Mouse (Mus musculus) kidney, postnatal 0 days (tissue): ENCODE data around the gene Tor4a. TPM values are rescaled to one million over a fixed set of nuclear protein-coding genes. Genes with fewer than 3 reads are reported as not detected.
A peak's percentile ranks its signal among the peaks of the same experiment; 100 is the strongest.

Source experiments
- ATAC-seq: fragments of 200-750 bp; cut with Nextera tagmentation; replicated peaks from 2 replicates; pipeline ENCODE4 v1.8.0; 2017; ENCODE audit warnings: low read depth, moderate number of reproducible peaks, moderate TSS enrichment, moderate library complexity; ENCODE audit not compliant: low FRiP score
- DNase-seq: peaks from one replicate; pipeline ENCODE4 v3.0.0-alpha.2; 2016; ENCODE audit warnings: low spot score
- H3K27ac ChIP-seq: fragments of 300-500 bp; sonication (generic); 2 replicates; pipeline ENCODE4 v1.5.1; 2014; ENCODE audit warnings: mild to moderate bottlenecking
- H3K27me3 ChIP-seq: fragments of 300-500 bp; sonication (generic); 2 replicates; pipeline ENCODE4 v1.6.1; 2014; ENCODE audit warnings: low read length, mixed read lengths; ENCODE audit not compliant: insufficient read depth
- H3K36me3 ChIP-seq: fragments of 300-500 bp; sonication (generic); 2 replicates; pipeline ENCODE4 v1.6.1; 2014; ENCODE audit warnings: low read length, mixed read lengths; ENCODE audit not compliant: insufficient read depth
- H3K4me1 ChIP-seq: fragments of 300-500 bp; sonication (generic); replicated peaks from 2 replicates; pipeline ENCODE4 v1.6.1; 2014; ENCODE audit warnings: antibody characterized with exemption, low read length, mixed read lengths; ENCODE audit not compliant: insufficient read depth
- H3K4me2 ChIP-seq: fragments of 300-500 bp; sonication (generic); 2 replicates; pipeline ENCODE4 v1.6.1; 2014; ENCODE audit warnings: mild to moderate bottlenecking, low read length, moderate library complexity, mixed read lengths
- H3K4me3 ChIP-seq: fragments of 300-500 bp; sonication (generic); replicated peaks from 2 replicates; pipeline ENCODE4 v1.5.1; 2014; ENCODE audit warnings: low read depth, low read length
- H3K9ac ChIP-seq: fragments of 300-500 bp; sonication (generic); 2 replicates; pipeline ENCODE4 v1.6.1; 2014; ENCODE audit warnings: low read depth, low read length
- H3K9me3 ChIP-seq: fragments of 300-500 bp; sonication (generic); replicated peaks from 2 replicates; pipeline ENCODE4 v1.6.1; 2016; ENCODE audit warnings: low read length, inconsistent platforms, mixed read lengths
- CTCF ChIP-seq: IDR thresholded peaks from 2 replicates; pipeline ENCODE4 v1.5.1; 2016; ENCODE audit warnings: antibody characterized with exemption, low read depth, mild to moderate bottlenecking, moderate library complexity
- WGBS: fragments of 180-500 bp; shearing (Covaris S2); extraction: QIAGEN DNeasy Blood & Tissue Kit; methylation state at CpG from one replicate; pipeline ENCODE4 v1.1.7; 2014; 5-methylcytosine and 5-hydroxymethylcytosine counted together
- polyA plus RNA-seq: library from polyadenylated mRNA; unstranded; fragments of >200 nt; fragmentation: Nextera tagmentation; extraction: Ambion mirVana; gene quantifications from 2 replicates; pipeline ENCODE4 v1.2.1, GENCODE M21; 2015

Tor4a gene
- polyA plus RNA-seq, 1 experiment from 2014 or later = 10.8 TPM

- Histone ChIP-seq H3K4me1 (peaks cover 18% of the 10 kb centered on the region), H3K36me3 (0 out of 2 replicates have a peak, but pooled peaks cover under 1% of the 10 kb centered on the region), H3K9ac (no peak overlapping the region), H3K27me3 (no peaks in the 10 kb centered on the region), H3K4me2 (no peak overlapping the region), H3K27ac (no peak overlapping the region), H3K9me3 (no peaks in the 10 kb centered on the region), H3K4me3 (no peak overlapping the region)
- no peak for TF ChIP-seq CTCF
- ATAC-seq = no peak
- DNase-seq = no peak
- WGBS = 78% methylated on average over 5 of the region's 5 CpGs
These were observed 30.2 kb upstream of the Tor4a start for GRCm38 (mm10) chr2:25226864-25227263.

DNA sequence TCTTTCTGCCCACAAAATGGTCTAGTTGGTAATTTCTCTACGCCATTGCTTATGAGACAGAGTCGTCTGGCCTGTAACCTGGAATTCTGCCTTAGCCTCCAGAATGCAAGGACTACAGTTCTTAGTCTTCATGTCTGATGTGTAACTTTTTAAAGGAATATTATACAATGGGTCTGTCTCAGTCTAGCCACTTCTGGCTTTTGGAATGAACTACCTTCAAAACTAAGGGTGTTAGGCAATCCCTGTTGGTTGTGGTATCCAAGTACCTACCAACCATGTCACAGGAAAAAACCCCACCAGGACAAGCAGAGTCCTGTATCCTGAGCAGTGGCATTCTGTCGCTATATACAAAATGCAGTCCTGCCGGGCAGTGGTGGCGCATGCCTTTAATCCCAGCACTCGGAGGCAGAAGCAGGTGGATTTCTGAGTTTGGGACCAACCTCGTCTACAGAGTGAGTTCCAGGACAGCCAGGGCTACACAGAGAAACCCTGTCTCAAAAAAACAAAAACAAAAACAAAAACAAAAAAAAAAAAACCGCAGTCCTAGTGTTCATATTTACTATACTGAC lies 29.2 kb upstream of the Tor4a start:
- ATAC-seq (no peak), DNase-seq (no peak)
- no peak for TF ChIP-seq CTCF
- H3K4me1 ChIP-seq = peaks cover 18% of the 10 kb centered on the region
- peak overlapping the region; percentile 54; the same call in 1 of the 2 replicates for H3K4me2 ChIP-seq
- H3K4me3 ChIP-seq = no peak overlapping the region; the same call in 1 of the 2 replicates
- H3K36me3 ChIP-seq = 0 out of 2 replicates have a peak, but pooled peaks cover 4% of the 10 kb centered on the region
- 81% methylated on average over 8 of the region's 8 CpGs for WGBS
- no peaks in the 10 kb centered on the region for H3K27me3 ChIP-seq
- peak overlapping the region; percentile 18; the same call in 1 of the 2 replicates for H3K9ac ChIP-seq
- no peaks in the 10 kb centered on the region for H3K9me3 ChIP-seq
- peak overlapping the region; percentile 97 for H3K27ac ChIP-seq

DNA sequence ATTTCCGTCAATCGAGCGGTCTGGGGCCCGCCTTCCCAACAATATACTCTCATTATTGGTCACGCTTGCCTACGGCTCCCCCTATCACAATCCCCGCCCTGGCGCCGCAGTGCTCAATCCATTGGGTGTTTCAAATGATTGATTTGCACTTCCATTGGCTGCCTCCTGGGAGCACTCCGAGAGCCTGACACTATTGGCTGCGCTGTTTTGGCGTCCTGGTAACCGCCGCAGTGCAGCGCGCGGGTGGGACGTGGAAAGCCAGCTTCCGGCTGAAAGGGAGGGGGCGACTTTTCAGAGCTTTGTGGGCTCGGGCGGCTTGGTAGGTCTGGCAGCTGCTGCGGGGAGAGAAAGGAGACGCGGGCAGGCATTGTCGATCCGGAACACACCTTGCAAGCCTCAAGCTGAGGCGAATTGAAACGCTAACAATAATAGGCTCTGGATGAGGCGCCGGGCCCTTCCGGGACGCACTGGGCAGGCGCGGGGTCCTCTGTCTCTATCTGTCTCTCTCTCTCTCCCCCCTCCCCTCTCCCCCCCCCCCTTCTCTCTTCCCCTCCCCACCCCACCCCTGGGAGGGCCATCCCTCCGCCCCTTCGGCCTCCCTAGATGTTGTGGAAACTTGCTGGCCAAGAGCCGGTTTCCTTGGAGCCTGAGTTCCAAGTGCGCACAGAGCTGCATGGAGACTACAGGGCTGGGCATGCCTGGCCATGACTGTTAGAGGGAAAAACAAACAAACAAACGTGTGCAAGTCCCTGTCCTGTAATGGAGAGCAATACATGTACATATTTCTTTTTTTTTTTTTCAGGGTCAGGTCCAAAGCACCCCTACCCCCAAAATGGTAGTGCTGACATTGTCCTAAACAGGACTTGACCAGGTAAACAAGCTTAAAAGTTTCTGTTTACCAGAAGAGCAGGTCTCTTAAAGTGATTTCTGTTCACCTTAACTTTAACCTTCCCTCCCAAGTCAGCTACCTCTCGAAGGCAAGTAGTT lies 28.4 kb upstream of the Tor4a start:
- H3K36me3 ChIP-seq = 0 out of 2 replicates have a peak, but pooled peaks cover 4% of the 10 kb centered on the region
- H3K4me1 ChIP-seq = peaks cover 18% of the 10 kb centered on the region
- peak; percentile 28 for TF ChIP-seq CTCF
- WGBS = 2% methylated on average over 33 of the region's 41 CpGs
- no peaks in the 10 kb centered on the region for H3K9me3 ChIP-seq
- H3K27ac ChIP-seq = peak overlapping the region; percentile 97
- peak overlapping the region; percentile 54 for H3K4me2 ChIP-seq
- DNase-seq (peak; percentile 100), ATAC-seq (peak; percentile 94)
- H3K27me3 ChIP-seq = no peaks in the 10 kb centered on the region
- H3K4me3 ChIP-seq = peak overlapping the region; percentile 83
- peak overlapping the region; percentile 63 for H3K9ac ChIP-seq

DNA sequence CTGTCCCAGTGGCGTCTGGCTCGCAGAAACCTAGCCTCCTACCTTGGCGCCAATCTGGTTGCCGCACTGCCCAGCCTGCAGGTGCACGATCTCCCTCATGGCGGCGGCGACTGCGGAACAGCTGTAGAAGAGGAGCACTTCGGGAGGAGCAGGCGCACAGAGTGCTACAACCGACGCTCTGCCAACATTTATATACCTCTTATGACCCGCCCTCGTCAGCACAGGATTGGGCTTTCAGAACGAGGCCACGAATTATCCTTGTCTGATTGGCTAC lies 27.7 kb upstream of the Tor4a start, which contains the start of gene Tubb4b:
TSS of gene Tubb4b (minus strand) at position 211 of the 274 bp plus-strand sequence.
- TF ChIP-seq CTCF = peak; percentile 22; the same call in 1 of the 2 replicates
- Histone ChIP-seq H3K27me3 (no peaks in the 10 kb centered on the region), H3K36me3 (0 out of 2 replicates have a peak, but pooled peaks cover 4% of the 10 kb centered on the region), H3K4me2 (peak within 1 kb of the TSS; percentile 91), H3K4me1 (peaks cover 18% of the 10 kb centered on the region), H3K9ac (peak within 1 kb of the TSS; percentile 89), H3K4me3 (peak within 1 kb of the TSS; percentile 83), H3K27ac (peak within 1 kb of the TSS; percentile 97), H3K9me3 (no peaks in the 10 kb centered on the region)
- no peak for ATAC-seq
- no peak for DNase-seq
- WGBS = under 1% methylated on average over 17 of the region's 17 CpGs

GRCm38 (mm10) chr2:25223681-25224491 lies 27.2 kb upstream of the Tor4a start:
- peak overlapping the region; percentile 83 for H3K4me3 ChIP-seq
- H3K9ac ChIP-seq = peak overlapping the region; percentile 89

DNA sequence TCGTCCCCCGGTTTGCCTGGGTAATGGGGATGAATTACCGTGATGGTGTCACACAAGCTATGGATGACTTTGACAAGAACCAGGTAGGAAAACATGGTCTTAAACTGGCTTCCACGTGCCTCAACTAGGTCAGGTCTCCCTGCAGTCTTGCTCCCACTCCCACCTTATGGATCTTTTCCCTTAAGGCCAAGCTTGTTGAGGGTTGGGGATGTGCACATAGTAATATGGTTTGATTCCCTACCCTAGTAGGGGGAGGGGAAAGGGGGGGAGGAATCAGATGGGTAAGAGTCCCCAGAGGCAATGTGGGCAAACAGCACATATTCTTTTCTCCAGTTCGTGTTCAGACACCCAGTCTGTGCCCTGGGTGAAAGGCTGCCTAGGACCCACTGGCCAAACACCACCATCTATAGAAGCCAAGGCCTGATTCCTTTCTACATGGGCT lies 24.7 kb upstream of the Tor4a start:
- WGBS = 72% methylated on average over 5 of the region's 5 CpGs
- no peak overlapping the region for H3K4me2 ChIP-seq
- H3K27me3 ChIP-seq = no peaks in the 10 kb centered on the region
- no peak for TF ChIP-seq CTCF
- no peak overlapping the region for H3K9ac ChIP-seq
- no peak overlapping the region for H3K4me3 ChIP-seq
- H3K9me3 ChIP-seq = no peaks in the 10 kb centered on the region
- 0 out of 2 replicates have a peak, but pooled peaks cover 4% of the 10 kb centered on the region for H3K36me3 ChIP-seq
- ATAC-seq = no peak
- peaks cover 6% of the 10 kb centered on the region for H3K4me1 ChIP-seq
- no peak for DNase-seq
- no peak overlapping the region for H3K27ac ChIP-seq

More at GRCm38 (mm10) chr2:25223681-25224491, 27.2 kb upstream of the Tor4a start:
- DNase-seq (peak; percentile 77), ATAC-seq (peak; percentile 47)
- Histone ChIP-seq H3K27me3 (no peaks in the 10 kb centered on the region), H3K4me2 (peak overlapping the region; percentile 91), H3K27ac (peak overlapping the region; percentile 97), H3K4me1 (peaks cover 15% of the 10 kb centered on the region), H3K36me3 (0 out of 2 replicates have a peak, but pooled peaks cover 4% of the 10 kb centered on the region), H3K9me3 (no peaks in the 10 kb centered on the region)
- 2% methylated on average over 52 of the region's 53 CpGs for WGBS
- no peak for TF ChIP-seq CTCF
